9 mouse cellular contexts compared by ENCODE assay signal in genomic region chr2:25482969-25483368, GRCm38 (mm10). TPM values are rescaled to one million over a fixed set of nuclear protein-coding genes. Genes with fewer than 3 reads are reported as not detected.
DNase-seq lines count a peak whose midpoint lies in the region; ATAC-seq and TF ChIP-seq lines count a peak whose summit lies in the region.
"Had no signal": no experiment of that assay in that cellular context is flagged by ENCODE, and none has a peak within 500 bp of the region (broad histone marks: within the 10 kb centered on the region; RNA-seq: fewer than 3 reads in every experiment).

No protein-coding gene starts in this region.

- TF ChIP-seq POLR2A in testis, adult 2 months (IDR thresholded peaks at IDR 0.05; ENCODE audit: control insufficient read depth, low read depth, low read length) = no peak
- TF ChIP-seq POLR2A in embryonic fibroblast, embryonic 13.5 days (IDR thresholded peaks at IDR 0.05; ENCODE audit: low read depth, low read length) = no peak

- H3K36me3 ChIP-seq in testis, adult 2 months (ENCODE audit: control insufficient read depth, insufficient read depth, low read length) = no peaks in the 10 kb centered on the region
- H3K36me3 ChIP-seq: heart, embryonic 13.5 days had no signal

- 0 out of 2 replicates have a peak, but pooled peaks have one; percentile 34 for TF ChIP-seq CTCF in testis, adult 2 months (IDR thresholded peaks at IDR 0.05; ENCODE audit: control insufficient read depth, insufficient read depth, insufficient replicate concordance, low read depth, low read length)
- 0 out of 2 replicates have a peak, but pooled peaks have one; percentile 21 for TF ChIP-seq CTCF in embryonic fibroblast, embryonic 13.5 days (IDR thresholded peaks at IDR 0.05; ENCODE audit: borderline replicate concordance, insufficient read depth, low read length)

- peak; percentile 68 for DNase-seq in cerebellum, adult 11 months
- DNase-seq in cerebellum, postnatal 4 days (ENCODE audit: low spot score in 2 of 2) = no peak
- DNase-seq in testis, postnatal 14 days (ENCODE audit: low spot score) = no peak
- DNase-seq in gastrocnemius, postnatal 36 days = no peak
- no peak for DNase-seq in layer of hippocampus, adult 8-10 months (ENCODE audit: low spot score in 2 of 2)

- intact Hi-C loops in gastrocnemius, postnatal 36 days (cut with DNase I) = loop anchor here (2.0 kb wide), 1 partner anchor 62 kb away; no protein-coding TSS in a partner anchor

- H3K4me1 ChIP-seq in testis, adult 2 months (ENCODE audit: control insufficient read depth, insufficient read depth, low read length) = no peaks in the 10 kb centered on the region
- H3K4me1 ChIP-seq in embryonic fibroblast, embryonic 13.5 days (ENCODE audit: control insufficient read depth, insufficient read depth, low read length) = no peaks in the 10 kb centered on the region
- H3K4me1 ChIP-seq: heart, embryonic 13.5 days had no signal

- H3K27ac ChIP-seq in testis, adult 2 months (ENCODE audit: control insufficient read depth, insufficient read depth, low read depth, low read length) = no peak overlapping the region
- no peak overlapping the region for H3K27ac ChIP-seq in embryonic fibroblast, embryonic 13.5 days (ENCODE audit: insufficient read depth, low read length)
- H3K27ac ChIP-seq: heart, embryonic 13.5 days had no signal

- H3K4me3 ChIP-seq in testis, adult 2 months (ENCODE audit: control insufficient read depth, low read depth, low read length) = no peak overlapping the region
- no peak overlapping the region for H3K4me3 ChIP-seq in embryonic fibroblast, embryonic 13.5 days (ENCODE audit: insufficient read depth, low read length)
- H3K4me3 ChIP-seq: heart, embryonic 13.5 days had no signal

- no peaks in the 10 kb centered on the region for H3K27me3 ChIP-seq in testis, adult 2 months (ENCODE audit: control insufficient read depth, insufficient read depth, low read length)

- ATAC-seq in neutrophil, adult 5-6 weeks (ENCODE audit: extremely low read depth, insufficient number of reproducible peaks, low FRiP score, poor library complexity, severe bottlenecking) = peak; percentile 80

RNA-seq across cellular contexts. Expression of gene Lcn12, which starts 10.7 kb away (rescaled TPM):
- 5.7 TPM in 1 of 2 replicates, not detected in the other for polyA plus RNA-seq in testis, adult 2 months (2012; rRNA removed)
- polyA plus RNA-seq in embryonic fibroblast, embryonic 13.5 days (2011; ENCODE audit: insufficient read length, low read depth, missing spikeins) = not detected in 2 replicates
- total RNA-seq in neutrophil, adult 5-6 weeks (2017) = not detected in 2 replicates
- total RNA-seq in gastrocnemius, postnatal 36 days (2021) = not detected
- total RNA-seq in layer of hippocampus, adult 8-10 months (2022) = not detected
- polyA plus RNA-seq: heart, embryonic 13.5 days had no signal

RNA-seq across cellular contexts. Expression of gene Ptgds, which starts 13.1 kb away (rescaled TPM):
- polyA plus RNA-seq in testis, adult 2 months (2012; rRNA removed) = 311 and 369 TPM in 2 replicates
- not detected in 2 replicates for polyA plus RNA-seq in embryonic fibroblast, embryonic 13.5 days (2011; ENCODE audit: insufficient read length, low read depth, missing spikeins)
- total RNA-seq in neutrophil, adult 5-6 weeks (2017) = not detected in 2 replicates
- under 1 TPM in 1 of 2 experiments, not detected in 1; 0.39 TPM for total RNA-seq in gastrocnemius, postnatal 36 days (2021)
- total RNA-seq in layer of hippocampus, adult 8-10 months (2022) = 1,000 to 10,000 TPM in 3 of 4 experiments, 100 to 1,000 TPM in 1; 912 to 1,488 (median 1,209) TPM

RNA-seq across cellular contexts. Expression of gene Fbxw5, which starts 17.6 kb away (rescaled TPM):
- polyA plus RNA-seq in testis, adult 2 months (2012; rRNA removed) = 137 and 166 TPM in 2 replicates
- 28.0 and 40.7 TPM in 2 replicates for polyA plus RNA-seq in embryonic fibroblast, embryonic 13.5 days (2011; ENCODE audit: insufficient read length, low read depth, missing spikeins)
- total RNA-seq in neutrophil, adult 5-6 weeks (2017) = 37.1 and 43.1 TPM in 2 replicates
- 10 to 100 TPM; 75.3 to 83.6 TPM for total RNA-seq in gastrocnemius, postnatal 36 days (2021)
- total RNA-seq in layer of hippocampus, adult 8-10 months (2022) = 100 to 1,000 TPM; 116 to 120 (median 118) TPM

RNA-seq across cellular contexts. Expression of gene C8g, which starts 18.6 kb away (rescaled TPM):
- polyA plus RNA-seq in testis, adult 2 months (2012; rRNA removed) = 58.4 and 70.5 TPM in 2 replicates
- 0.91 and 1.2 TPM in 2 replicates for polyA plus RNA-seq in embryonic fibroblast, embryonic 13.5 days (2011; ENCODE audit: insufficient read length, low read depth, missing spikeins)
- total RNA-seq in neutrophil, adult 5-6 weeks (2017) = 0.98 TPM in 1 of 2 replicates, not detected in the other
- 1 to 10 TPM; 1.4 to 1.5 TPM for total RNA-seq in gastrocnemius, postnatal 36 days (2021)
- 1 to 10 TPM in 3 of 4 experiments, under 1 TPM in 1; 0.77 to 1.4 (median 1.2) TPM for total RNA-seq in layer of hippocampus, adult 8-10 months (2022)

RNA-seq across cellular contexts. Expression of gene Paxx, which starts 22.1 kb away (rescaled TPM):
- polyA plus RNA-seq in testis, adult 2 months (2012; rRNA removed) = 34.3 and 35.8 TPM in 2 replicates
- 12.9 and 13.6 TPM in 2 replicates for polyA plus RNA-seq in embryonic fibroblast, embryonic 13.5 days (2011; ENCODE audit: insufficient read length, low read depth, missing spikeins)
- 38.3 and 54.9 TPM in 2 replicates for total RNA-seq in neutrophil, adult 5-6 weeks (2017)
- total RNA-seq in gastrocnemius, postnatal 36 days (2021) = 10 to 100 TPM; 13.4 to 13.6 TPM
- total RNA-seq in layer of hippocampus, adult 8-10 months (2022) = 10 to 100 TPM; 60.3 to 63.5 (median 61.8) TPM

Comparison
In these comparisons a context has a peak if more than half of its experiments do, and no peak if none do; other contexts are left out.
1. RNA of gene Ptgds, which starts 13.1 kb away (total RNA-seq): 912 to 1,488 TPM in layer of hippocampus, adult 8-10 months; 0.39 TPM in gastrocnemius, postnatal 36 days and not detected in neutrophil, adult 5-6 weeks; every median in the first group is over 100 times any median in the second.